Comparison of ENCODE assay signal across 14 mouse cellular contexts in genomic region chr15:83442495-83443037, GRCm38 (mm10). TPM values are rescaled to one million over a fixed set of nuclear protein-coding genes. Genes with fewer than 3 reads are reported as not detected.
DNase-seq lines count a peak whose midpoint lies in the region; ATAC-seq and TF ChIP-seq lines count a peak whose summit lies in the region.
"Had no signal": no experiment of that assay in that cellular context is flagged by ENCODE, and none has a peak within 500 bp of the region (broad histone marks: within the 10 kb centered on the region; RNA-seq: fewer than 3 reads in every experiment).

No protein-coding gene starts in this region.

- no peak for TF ChIP-seq CTCF in intestine, postnatal 0 days (IDR thresholded peaks at IDR 0.05; ENCODE audit: low read depth)
- TF ChIP-seq CTCF in lung, postnatal 0 days (IDR thresholded peaks at IDR 0.05), result no peak
- TF ChIP-seq CTCF in liver, postnatal 0 days (IDR thresholded peaks at IDR 0.05; ENCODE audit: low read depth), result no peak
- TF ChIP-seq CTCF in stomach, postnatal 0 days (IDR thresholded peaks at IDR 0.05; ENCODE audit: low read depth), result no peak

- no peak overlapping the region for H3K4me3 ChIP-seq in intestine, postnatal 0 days (ENCODE audit: low read depth, low read length)
- H3K4me3 ChIP-seq in intestine, embryonic 16.5 days (ENCODE audit: low read length), result no peak overlapping the region
- H3K4me3 ChIP-seq in lung, postnatal 0 days (ENCODE audit: low read depth, low read length), result no peak overlapping the region
- no peak overlapping the region for H3K4me3 ChIP-seq in liver, postnatal 0 days (ENCODE audit: low read depth, low read length)
- H3K4me3 ChIP-seq in stomach, postnatal 0 days (ENCODE audit: low read depth, low read length), result no peak overlapping the region

- DNase-seq in lung, postnatal 0 days (ENCODE audit: low spot score), result peak; percentile 60
- no peak for DNase-seq in lung, postnatal 10 days
- no peak for DNase-seq in liver, postnatal 0 days
- DNase-seq in spleen, postnatal 14 days (ENCODE audit: low spot score in 2 of 2), result no peak
- DNase-seq in stomach, postnatal 0 days (ENCODE audit: low spot score), result no peak
- DNase-seq: adrenal gland, postnatal 25 days; cerebellum, postnatal 14 days; forebrain, postnatal 0 days; midbrain, embryonic 14.5 days; right cerebral cortex, postnatal 14 days had no signal

- H3K4me1 ChIP-seq in intestine, postnatal 0 days (replicated peaks; ENCODE audit: control insufficient read depth, insufficient read depth, low read length), result peaks cover 24% of the 10 kb centered on the region
- peaks cover 40% of the 10 kb centered on the region for H3K4me1 ChIP-seq in intestine, embryonic 16.5 days (ENCODE audit: control insufficient read depth, insufficient read depth, low read length)
- H3K4me1 ChIP-seq in lung, postnatal 0 days (ENCODE audit: insufficient read depth, low read depth, low read length), result peaks cover 31% of the 10 kb centered on the region; the same call in 1 of the 2 replicates
- peaks cover 68% of the 10 kb centered on the region for H3K4me1 ChIP-seq in liver, postnatal 0 days (ENCODE audit: insufficient read depth)
- H3K4me1 ChIP-seq in stomach, postnatal 0 days (replicated peaks; ENCODE audit: control insufficient read depth, insufficient read depth), result peaks cover 8% of the 10 kb centered on the region; the same call in 1 of the 2 replicates

- H3K9ac ChIP-seq in intestine, postnatal 0 days (ENCODE audit: low read depth, low read length), result no peak overlapping the region
- H3K9ac ChIP-seq in intestine, embryonic 16.5 days (ENCODE audit: low read depth, low read length), result no peak overlapping the region
- no peak overlapping the region for H3K9ac ChIP-seq in lung, postnatal 0 days (replicated peaks; ENCODE audit: low read depth)
- H3K9ac ChIP-seq in liver, postnatal 0 days (replicated peaks), result no peak overlapping the region
- no peak overlapping the region for H3K9ac ChIP-seq in stomach, postnatal 0 days (ENCODE audit: low read length)
- H3K9ac ChIP-seq: forebrain, postnatal 0 days; hindbrain, embryonic 14.5 days had no signal

- no peaks in the 10 kb centered on the region for H3K9me3 ChIP-seq in intestine, postnatal 0 days (ENCODE audit: control insufficient read depth)
- H3K9me3 ChIP-seq in intestine, embryonic 16.5 days (ENCODE audit: control insufficient read depth, low read length), result no peaks in the 10 kb centered on the region
- H3K9me3 ChIP-seq in lung, postnatal 0 days (ENCODE audit: low read length), result no peaks in the 10 kb centered on the region
- H3K9me3 ChIP-seq in liver, postnatal 0 days (ENCODE audit: low read length), result no peaks in the 10 kb centered on the region
- no peaks in the 10 kb centered on the region for H3K9me3 ChIP-seq in stomach, postnatal 0 days (ENCODE audit: control insufficient read depth, low read length)
- H3K9me3 ChIP-seq: G1E had no signal

- 77% methylated on average over 4 of the region's 4 CpGs for WGBS in intestine, postnatal 0 days
- WGBS in intestine, embryonic 16.5 days, result 89% methylated on average over 4 of the region's 4 CpGs
- WGBS in lung, postnatal 0 days, result 70% methylated on average over 4 of the region's 4 CpGs
- WGBS in liver, postnatal 0 days (ENCODE audit: insufficient replicate concordance), result 57% methylated on average over 4 of the region's 4 CpGs
- WGBS in stomach, postnatal 0 days, result 77% methylated on average over 4 of the region's 4 CpGs

- no peak overlapping the region for H3K4me2 ChIP-seq in intestine, postnatal 0 days (replicated peaks; ENCODE audit: low read depth)
- no peak overlapping the region for H3K4me2 ChIP-seq in intestine, embryonic 16.5 days (ENCODE audit: low read depth, low read length)
- H3K4me2 ChIP-seq in lung, postnatal 0 days (replicated peaks; ENCODE audit: low read depth, low read length), result no peak overlapping the region
- no peak overlapping the region for H3K4me2 ChIP-seq in liver, postnatal 0 days (ENCODE audit: low read depth, low read length)
- H3K4me2 ChIP-seq in stomach, postnatal 0 days (replicated peaks; ENCODE audit: low read depth), result no peak overlapping the region
- H3K4me2 ChIP-seq: hindbrain, embryonic 14.5 days had no signal

- no peak for TF ChIP-seq EP300 in lung, postnatal 0 days (IDR thresholded peaks at IDR 0.05)
- TF ChIP-seq EP300 in liver, postnatal 0 days (IDR thresholded peaks at IDR 0.05; ENCODE audit: low read depth), result no peak
- no peak for TF ChIP-seq EP300 in stomach, postnatal 0 days (optimal IDR thresholded peaks at IDR 0.05)

- no peak for ATAC-seq in intestine, postnatal 0 days
- no peak for ATAC-seq in intestine, embryonic 16.5 days
- no peak for ATAC-seq in lung, postnatal 0 days
- ATAC-seq in liver, postnatal 0 days, result no peak
- no peak for ATAC-seq in stomach, postnatal 0 days (ENCODE audit: low FRiP score, low TSS enrichment)
- ATAC-seq: forebrain, postnatal 0 days had no signal

- no peaks in the 10 kb centered on the region for H3K36me3 ChIP-seq in intestine, postnatal 0 days (ENCODE audit: control insufficient read depth, insufficient read depth)
- H3K36me3 ChIP-seq in intestine, embryonic 16.5 days (ENCODE audit: control insufficient read depth, insufficient read depth, low read length), result no peaks in the 10 kb centered on the region
- no peaks in the 10 kb centered on the region for H3K36me3 ChIP-seq in lung, postnatal 0 days (ENCODE audit: insufficient read depth, low read length)
- H3K36me3 ChIP-seq in liver, postnatal 0 days (replicated peaks; ENCODE audit: insufficient read depth, low read length), result no peaks in the 10 kb centered on the region
- H3K36me3 ChIP-seq in stomach, postnatal 0 days (ENCODE audit: control insufficient read depth, insufficient read depth, low read length), result no peaks in the 10 kb centered on the region

- no peaks in the 10 kb centered on the region for H3K27me3 ChIP-seq in intestine, postnatal 0 days (replicated peaks; ENCODE audit: control insufficient read depth, insufficient read depth, low read length)
- H3K27me3 ChIP-seq in intestine, embryonic 16.5 days (replicated peaks; ENCODE audit: control insufficient read depth, insufficient read depth, low read length), result no peaks in the 10 kb centered on the region
- H3K27me3 ChIP-seq in lung, postnatal 0 days (replicated peaks; ENCODE audit: insufficient read depth, low read length), result no peaks in the 10 kb centered on the region
- H3K27me3 ChIP-seq in liver, postnatal 0 days (ENCODE audit: insufficient read depth, low read length), result no peaks in the 10 kb centered on the region
- no peaks in the 10 kb centered on the region for H3K27me3 ChIP-seq in stomach, postnatal 0 days (ENCODE audit: control insufficient read depth, insufficient read depth, low read length)

- 0 out of 2 replicates have a peak overlapping the region, but pooled peaks have one; percentile 2 for H3K27ac ChIP-seq in intestine, postnatal 0 days (ENCODE audit: low read depth, low read length)
- no peak overlapping the region for H3K27ac ChIP-seq in intestine, embryonic 16.5 days (ENCODE audit: low read length)
- peak overlapping the region; percentile 57; the same call in 1 of the 2 replicates for H3K27ac ChIP-seq in lung, postnatal 0 days (ENCODE audit: low read length)
- H3K27ac ChIP-seq in liver, postnatal 0 days (ENCODE audit: low read depth), result peak overlapping the region; percentile 13; the same call in 1 of the 2 replicates
- no peak overlapping the region for H3K27ac ChIP-seq in stomach, postnatal 0 days (replicated peaks)
- H3K27ac ChIP-seq: hindbrain, embryonic 14.5 days had no signal

RNA-seq across cellular contexts. Expression of gene Pacsin2, which starts 21.8 kb away (rescaled TPM):
- polyA plus RNA-seq in intestine, postnatal 0 days (2015; fragmentation: Nextera tagmentation; extraction: Ambion mirVana), result 40.9 and 47.3 TPM in 2 replicates
- polyA plus RNA-seq in intestine, embryonic 16.5 days (2015; fragmentation: Nextera tagmentation; extraction: Ambion mirVana), result 76.4 and 81.6 TPM in 2 replicates
- polyA plus RNA-seq in lung, postnatal 0 days (2015; fragmentation: Nextera tagmentation; extraction: Ambion mirVana), result 46.7 and 51.7 TPM in 2 replicates
- polyA plus RNA-seq in liver, postnatal 0 days (2015; fragmentation: Nextera tagmentation; extraction: Ambion mirVana), result 20.6 and 24.3 TPM in 2 replicates
- 42.5 and 46.6 TPM in 2 replicates for polyA plus RNA-seq in stomach, postnatal 0 days (2015; fragmentation: Nextera tagmentation; extraction: Ambion mirVana)

Comparison
In these comparisons a context has a peak if more than half of its experiments do, and no peak if none do; other contexts are left out.
1. H3K27ac ChIP-seq: peak in intestine, postnatal 0 days (single experiment), lung, postnatal 0 days (single experiment) and liver, postnatal 0 days (single experiment); none in intestine, embryonic 16.5 days (single experiment) and stomach, postnatal 0 days (single experiment).